Mouse (Mus musculus) ovary, postnatal 14 days (tissue): ENCODE data around the gene Rab43.
A peak's percentile ranks its signal among the peaks of the same experiment; 100 is the strongest.

ENCODE experiments used
- DNase-seq: peaks from one replicate; pipeline ENCODE4 v3.0.0; 2022; ENCODE audit warnings: low spot score

The Rab43 gene

DNA sequence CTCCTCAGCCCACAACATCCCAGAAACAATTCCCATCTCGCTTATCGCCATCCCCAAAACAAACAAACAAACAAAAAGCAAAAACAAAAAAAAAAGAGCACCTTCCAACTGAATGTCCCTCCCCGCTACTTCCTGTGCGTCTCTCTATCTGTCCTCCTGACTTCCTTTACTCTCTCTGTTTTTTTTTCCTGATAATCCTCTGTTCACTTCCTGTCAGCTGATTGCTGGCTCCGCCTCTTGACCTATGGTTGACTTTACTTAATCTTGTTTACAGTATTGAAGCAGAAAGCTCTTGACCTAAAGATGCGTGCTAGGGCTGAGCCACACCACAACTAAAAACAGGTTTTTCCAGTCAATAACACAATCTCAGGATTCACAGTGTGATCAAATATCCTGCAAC, 63.4 kb downstream of the Rab43 start:
- no peak for DNase-seq

DNA sequence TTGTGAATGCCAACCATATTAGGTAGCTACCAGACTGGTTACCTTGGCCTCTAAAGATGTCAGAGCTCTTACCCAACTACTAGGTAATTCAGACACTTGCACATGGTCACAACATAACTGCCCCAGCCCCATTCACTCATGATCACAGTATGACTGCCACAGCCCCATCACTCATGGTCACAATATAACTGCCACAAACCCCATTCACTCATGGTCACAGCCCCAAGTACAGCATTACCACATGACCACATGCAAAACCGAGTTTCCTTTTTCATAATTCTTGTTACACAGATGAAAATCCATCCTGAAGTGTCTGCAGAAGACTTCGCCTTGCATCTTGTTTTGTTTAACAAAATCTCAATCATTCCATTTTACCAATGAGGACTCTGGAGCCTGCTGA, 63.9 kb downstream of the Rab43 start:
- no peak for DNase-seq

DNA sequence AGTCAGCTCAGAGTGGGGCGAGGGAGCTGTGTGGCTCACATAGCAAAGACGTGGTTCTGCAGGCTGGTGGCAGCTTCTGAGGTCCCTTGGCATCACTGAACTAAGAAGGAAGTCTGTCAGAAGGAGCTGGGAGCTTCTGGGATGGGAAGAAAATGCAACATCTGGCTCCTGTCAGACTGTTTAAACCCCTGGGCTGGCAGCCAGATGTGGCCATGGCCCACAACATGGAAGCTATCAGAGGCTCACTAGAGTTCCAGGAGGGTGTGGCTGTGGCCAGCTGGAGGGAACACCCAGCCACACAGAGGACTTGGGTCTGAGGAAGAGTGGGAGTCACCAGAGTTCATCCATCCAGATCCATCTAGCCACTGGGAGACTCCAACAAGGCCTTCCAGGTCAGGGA, 65.1 kb downstream of the Rab43 start:
- peak; percentile 22 for DNase-seq

DNA sequence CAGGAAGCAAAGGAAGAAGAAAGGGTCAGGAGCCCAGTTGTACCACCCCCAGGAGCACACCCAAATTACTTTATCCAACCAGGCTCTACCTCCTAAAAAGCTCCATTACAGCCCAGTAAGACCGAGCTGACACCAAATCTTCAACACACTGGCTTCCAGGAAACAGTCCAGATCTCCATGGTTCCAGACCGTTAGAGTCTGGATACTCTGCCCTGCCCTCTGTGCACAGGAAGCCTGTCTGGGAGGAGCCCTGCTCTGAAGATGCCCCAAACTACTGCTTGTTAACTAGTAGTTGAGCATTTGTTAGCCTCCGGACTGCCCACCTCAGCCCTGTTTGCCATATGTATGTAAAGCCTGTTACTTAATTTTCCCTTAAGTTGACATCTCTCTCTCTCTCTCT, 65.9 kb downstream of the Rab43 start:
- DNase-seq, result no peak

DNA sequence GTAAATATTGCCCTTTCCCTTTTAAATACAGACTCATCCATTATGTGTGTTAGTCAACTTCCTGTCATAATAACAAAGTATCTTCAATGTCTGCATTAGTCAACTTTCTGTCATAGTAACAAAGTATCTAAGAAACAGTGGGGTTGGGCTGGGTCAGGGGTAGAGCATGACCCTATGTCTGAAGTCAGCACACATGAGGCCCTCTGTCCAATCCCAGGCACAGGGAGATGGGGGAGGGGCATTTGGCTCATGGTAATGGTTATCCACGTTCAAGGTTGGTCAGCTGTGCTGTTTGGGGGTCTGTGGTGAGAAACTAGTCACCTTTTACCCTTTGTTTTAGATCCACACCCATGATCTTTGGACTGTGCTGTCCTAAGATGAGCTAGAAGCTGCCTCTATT, 66.7 kb downstream of the Rab43 start:
- DNase-seq, result no peak

DNA sequence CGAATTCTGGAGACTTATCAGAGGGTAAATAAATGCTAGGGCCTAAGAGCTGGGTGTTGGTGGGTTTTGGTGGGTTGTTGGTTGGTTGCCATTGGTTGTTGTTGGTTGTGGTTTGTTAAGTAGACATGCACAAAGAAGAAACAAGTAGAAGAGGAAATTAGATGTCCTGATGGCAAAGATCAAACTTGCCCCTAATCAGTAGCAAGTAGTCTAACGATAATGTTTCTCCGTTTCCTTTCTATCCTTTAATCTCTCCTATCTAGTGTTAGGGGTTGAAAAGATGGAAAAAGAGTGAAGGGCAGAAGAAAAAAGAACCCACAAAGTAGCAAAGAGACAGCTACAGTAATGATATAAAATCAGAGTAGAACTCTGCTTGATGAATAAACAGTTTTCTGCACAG, 67.3 kb downstream of the Rab43 start:
- no peak for DNase-seq

DNA sequence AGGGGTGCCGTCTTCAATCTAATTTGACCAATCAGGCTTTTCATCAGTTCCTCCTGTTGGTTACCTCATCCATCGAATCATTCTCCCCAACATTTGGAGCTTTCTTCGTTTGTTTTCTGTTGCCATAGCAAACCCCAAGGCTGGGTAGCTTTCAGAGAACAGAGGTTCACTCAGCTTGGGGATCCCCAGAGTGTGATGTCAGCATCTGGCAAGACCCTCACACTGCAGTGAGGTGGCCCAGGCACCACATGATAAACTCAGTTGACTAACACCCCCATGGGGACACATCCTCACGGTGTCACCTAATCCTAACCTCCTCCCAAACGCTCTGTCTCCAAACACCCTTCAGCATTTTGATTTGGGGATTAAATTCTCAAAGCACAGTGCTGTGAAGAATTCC, 68.7 kb downstream of the Rab43 start:
- DNase-seq, result no peak

DNA sequence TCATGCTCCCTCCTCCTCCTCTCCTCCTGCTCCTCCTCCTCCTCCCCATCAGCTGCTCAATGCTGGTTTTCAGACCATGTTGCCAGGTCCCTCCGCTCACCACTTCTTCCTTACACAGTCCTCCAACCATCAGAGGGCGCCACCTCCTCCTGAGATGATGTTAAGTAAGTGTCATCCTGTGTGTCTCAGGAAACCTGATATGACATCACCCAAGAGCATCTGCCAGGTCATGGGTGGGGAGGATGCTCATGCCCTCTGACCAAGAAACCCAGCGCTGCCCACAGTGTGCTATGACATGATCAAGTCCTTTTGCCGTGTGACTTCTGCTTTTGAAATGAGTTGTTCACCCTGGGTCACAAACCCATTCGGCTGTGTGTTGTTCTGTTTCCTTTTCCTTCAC, 69.2 kb downstream of the Rab43 start:
- DNase-seq, result no peak

DNA sequence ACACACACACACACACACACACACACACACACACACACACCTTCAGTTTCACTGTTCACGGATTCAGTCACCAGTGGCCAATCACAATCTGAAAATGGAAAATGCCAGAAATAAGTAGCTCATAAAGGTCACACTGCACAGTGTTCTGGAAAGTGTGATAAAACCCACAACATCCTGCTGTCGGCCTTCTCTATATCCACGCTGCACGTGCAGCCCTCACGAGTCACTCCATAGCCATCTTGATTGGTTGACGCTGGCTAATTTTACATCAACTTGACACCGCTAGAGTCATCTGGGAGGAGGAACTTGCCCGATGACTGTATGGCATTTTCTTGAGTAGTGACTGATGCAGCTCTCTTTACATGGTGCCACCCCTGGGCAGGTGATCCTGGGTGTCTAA, 70.0 kb downstream of the Rab43 start:
- no peak for DNase-seq

DNA sequence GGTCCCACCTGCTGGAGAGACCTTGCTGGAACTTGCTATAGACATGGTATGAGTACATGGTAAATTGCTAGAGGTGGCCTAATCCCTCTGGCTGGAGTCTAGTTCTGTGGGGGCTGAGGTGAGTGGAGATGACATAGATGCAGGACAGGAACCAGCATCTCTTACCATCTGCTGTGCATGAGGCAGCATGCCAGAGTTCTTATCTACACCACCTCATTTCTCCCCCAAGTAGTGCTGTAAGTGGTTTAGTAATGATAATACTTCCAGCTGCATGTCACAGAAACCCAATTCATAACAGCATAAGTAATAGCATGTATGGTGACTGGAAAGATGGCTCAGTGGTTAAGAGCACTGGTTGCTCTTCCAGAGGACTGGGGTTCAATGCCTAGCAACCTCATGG, 71.5 kb downstream of the Rab43 start:
- DNase-seq, result no peak

DNA sequence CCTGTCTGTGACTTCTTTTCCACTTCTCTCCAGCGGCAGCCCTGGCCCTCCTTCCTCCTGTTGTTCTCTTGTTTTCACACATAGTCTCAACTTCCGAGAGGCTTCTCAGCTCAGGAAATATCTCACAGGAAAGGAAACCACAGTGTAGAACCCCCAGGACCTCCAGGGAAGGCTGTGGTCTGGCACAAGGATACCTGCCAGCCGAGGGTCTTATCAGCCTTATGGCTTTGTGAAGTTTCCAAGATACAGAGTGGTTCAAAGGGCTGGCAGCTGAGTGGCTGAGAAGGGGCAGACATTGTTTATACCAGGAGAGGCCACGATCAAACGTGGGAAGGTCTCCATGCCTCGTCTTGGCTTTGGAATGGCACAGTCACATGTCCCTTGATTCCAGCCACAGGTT, 72.1 kb downstream of the Rab43 start:
- no peak for DNase-seq
